In genomic region chr15:59833232-59833631, GRCm38 (mm10) we compare ENCODE assay signal across 31 mouse cellular contexts.
"Had no signal": no experiment of that assay in that cellular context is flagged by ENCODE, and none has a peak within 500 bp of the region (broad histone marks: within the 10 kb centered on the region; RNA-seq: fewer than 3 reads in every experiment).

No protein-coding gene starts in this region.

- H3K4me1 ChIP-seq: liver, embryonic 13.5 days; midbrain, embryonic 15.5 days; neural tube, embryonic 12.5 days had no signal

- ATAC-seq: liver, postnatal 0 days; lung, postnatal 0 days; midbrain, embryonic 13.5 days; midbrain, embryonic 15.5 days; midbrain, embryonic 16.5 days had no signal

- H3K36me3 ChIP-seq: limb, embryonic 10.5 days; limb, embryonic 12.5 days; limb, embryonic 13.5 days; limb, embryonic 15.5 days; liver, embryonic 13.5 days; liver, embryonic 15.5 days; lung, embryonic 15.5 days; midbrain, embryonic 10.5 days; midbrain, embryonic 12.5 days; midbrain, embryonic 13.5 days; midbrain, embryonic 15.5 days; neural tube, embryonic 12.5 days had no signal

- H3K9ac ChIP-seq: limb, embryonic 12.5 days; limb, embryonic 13.5 days; limb, embryonic 15.5 days; liver, embryonic 13.5 days; liver, embryonic 14.5 days; liver, embryonic 15.5 days; liver, postnatal 0 days; lung, embryonic 14.5 days; lung, embryonic 15.5 days; midbrain, embryonic 12.5 days; midbrain, embryonic 13.5 days; midbrain, embryonic 15.5 days; neural tube, embryonic 12.5 days had no signal

- H3K27ac ChIP-seq: left cerebral cortex, adult 2 months; limb, embryonic 10.5 days; limb, embryonic 12.5 days; limb, embryonic 13.5 days; limb, embryonic 15.5 days; liver, embryonic 13.5 days; liver, embryonic 14.5 days; liver, embryonic 15.5 days; lung, embryonic 15.5 days; macrophage; midbrain, embryonic 10.5 days; midbrain, embryonic 12.5 days; midbrain, embryonic 13.5 days; midbrain, embryonic 15.5 days; neural tube, embryonic 12.5 days had no signal

- H3K9me3 ChIP-seq: limb, embryonic 10.5 days; limb, embryonic 12.5 days; limb, embryonic 13.5 days; limb, embryonic 15.5 days; liver, embryonic 13.5 days; liver, embryonic 15.5 days; lung, embryonic 15.5 days; megakaryocyte, embryonic 14.5 days; midbrain, embryonic 10.5 days; midbrain, embryonic 12.5 days; midbrain, embryonic 13.5 days; midbrain, embryonic 15.5 days; neural tube, embryonic 12.5 days had no signal

- H3K4me3 ChIP-seq: left cerebral cortex, adult 2 months; limb, embryonic 10.5 days; limb, embryonic 12.5 days; limb, embryonic 13.5 days; limb, embryonic 15.5 days; liver, embryonic 13.5 days; liver, embryonic 15.5 days; lung, embryonic 15.5 days; megakaryocyte, embryonic 14.5 days; midbrain, embryonic 10.5 days; midbrain, embryonic 12.5 days; midbrain, embryonic 13.5 days; midbrain, embryonic 15.5 days; neural tube, embryonic 12.5 days had no signal

- H3K4me2 ChIP-seq: limb, embryonic 12.5 days; limb, embryonic 13.5 days; limb, embryonic 15.5 days; liver, embryonic 11.5 days; liver, embryonic 13.5 days; liver, embryonic 15.5 days; lung, embryonic 14.5 days; lung, embryonic 15.5 days; midbrain, embryonic 11.5 days; midbrain, embryonic 12.5 days; midbrain, embryonic 13.5 days; midbrain, embryonic 15.5 days; neural tube, embryonic 12.5 days had no signal

- DNase-seq: left cerebral cortex, postnatal 4 days; liver; liver, embryonic 13.5 days; liver, postnatal 0 days; lung, adult 18-20 months; lung, adult 2 months; lung, embryonic 14.5 days; lung, postnatal 10 days; lung, postnatal 14 days; lung, postnatal 36 days; lung, postnatal 4 days; midbrain, embryonic 14.5 days had no signal

- H3K27me3 ChIP-seq: limb, embryonic 12.5 days; limb, embryonic 13.5 days; limb, embryonic 15.5 days; liver, embryonic 13.5 days; liver, embryonic 15.5 days; lung, embryonic 15.5 days; midbrain, embryonic 12.5 days; midbrain, embryonic 13.5 days; midbrain, embryonic 15.5 days; neural tube, embryonic 12.5 days had no signal
